Mouse (Mus musculus) Muller cell, postnatal 12 days (primary cell): ENCODE data around the gene Phf5a.
"Not testable (repeated sequence)": the region's sequence is repeated elsewhere in the genome, so short reads cannot be mapped to it uniquely, and the experiment has no call there.

Experiments
- DNase-seq: peaks from one replicate; pipeline ENCODE4 v3.0.0-alpha.2; 2015; ENCODE audit errors: inconsistent ontology term

The Phf5a gene

GRCm38 (mm10) chr15:81871604-81872261 is at the start of gene Phf5a:
TSS of gene Phf5a (minus strand) at chr15:81871911.
- peak; percentile 99 for DNase-seq

- peak; percentile 78 for DNase-seq
Measured at GRCm38 (mm10) chr15:81921255-81921654, 49.5 kb upstream of the Phf5a start.

- DNase-seq = peak; percentile 34
Measured at GRCm38 (mm10) chr15:81920546-81921217, 49.0 kb upstream of the Phf5a start.

- no peak for DNase-seq
Measured at GRCm38 (mm10) chr15:81919062-81919461, 47.4 kb upstream of the Phf5a start.

- peak; percentile 46 for DNase-seq
Measured at GRCm38 (mm10) chr15:81917621-81918463, 46.1 kb upstream of the Phf5a start.

- DNase-seq = no peak
Measured at GRCm38 (mm10) chr15:81917201-81917600, 45.5 kb upstream of the Phf5a start.

- no peak for DNase-seq
Measured at GRCm38 (mm10) chr15:81915663-81916062, 44.0 kb upstream of the Phf5a start.

GRCm38 (mm10) chr15:81914668-81915067 is 43.0 kb upstream of the Phf5a start:
- no peak for DNase-seq

- DNase-seq = no peak
Measured at GRCm38 (mm10) chr15:81912498-81912897, 40.8 kb upstream of the Phf5a start.

- not testable (repeated sequence) for DNase-seq
Measured at GRCm38 (mm10) chr15:81908767-81909166, 37.1 kb upstream of the Phf5a start.

GRCm38 (mm10) chr15:81907953-81908352 is 36.2 kb upstream of the Phf5a start:
- DNase-seq = no peak

GRCm38 (mm10) chr15:81904939-81905338 is 33.2 kb upstream of the Phf5a start:
- peak; percentile 33 for DNase-seq

- DNase-seq = no peak
Measured at GRCm38 (mm10) chr15:81898751-81899150, 27.0 kb upstream of the Phf5a start.

GRCm38 (mm10) chr15:81897607-81898285 is 26.0 kb upstream of the Phf5a start:
- DNase-seq = no peak

- DNase-seq = no peak
Measured at GRCm38 (mm10) chr15:81896407-81896806, 24.7 kb upstream of the Phf5a start.

- DNase-seq = no peak
Measured at GRCm38 (mm10) chr15:81894002-81894401, 22.3 kb upstream of the Phf5a start.

- DNase-seq = no peak
Measured at GRCm38 (mm10) chr15:81891822-81892580, 20.3 kb upstream of the Phf5a start.

- DNase-seq = no peak
Measured at GRCm38 (mm10) chr15:81891140-81891802, 19.6 kb upstream of the Phf5a start.

GRCm38 (mm10) chr15:81889175-81889574 is 17.5 kb upstream of the Phf5a start:
- DNase-seq = no peak

GRCm38 (mm10) chr15:81886795-81887550 is 15.3 kb upstream of the Phf5a start:
- no peak for DNase-seq
